Mouse (Mus musculus) intestine, embryonic 15.5 days (tissue): ENCODE measurements around the gene Adam17. TPM values are rescaled to one million over a fixed set of nuclear protein-coding genes. Genes with fewer than 3 reads are reported as not detected.

Experiments
- ATAC-seq: fragments of 200-750 bp; cut with Nextera tagmentation; 2 replicates; pipeline ENCODE4 v1.8.0; 2017; ENCODE audit warnings: moderate TSS enrichment, moderate library complexity
- H3K27ac ChIP-seq: fragments of 300-500 bp; sonication (generic); 2 replicates; pipeline ENCODE4 v1.5.1; 2015; ENCODE audit warnings: mild to moderate bottlenecking, inconsistent platforms
- H3K27me3 ChIP-seq: fragments of 300-500 bp; sonication (generic); replicated peaks from 2 replicates; pipeline ENCODE4 v1.6.1; 2015; ENCODE audit warnings: inconsistent platforms
- H3K36me3 ChIP-seq: fragments of 300-500 bp; sonication (generic); 2 replicates; pipeline ENCODE4 v1.6.1; 2015; ENCODE audit warnings: inconsistent platforms
- H3K4me1 ChIP-seq: fragments of 300-500 bp; sonication (generic); replicated peaks from 2 replicates; pipeline ENCODE4 v1.6.1; 2015; ENCODE audit warnings: inconsistent platforms
- H3K4me2 ChIP-seq: fragments of 300-500 bp; sonication (generic); replicated peaks from 2 replicates; pipeline ENCODE4 v1.6.1; 2015; ENCODE audit warnings: mild to moderate bottlenecking, inconsistent platforms
- H3K4me3 ChIP-seq: fragments of 300-500 bp; sonication (generic); replicated peaks from 2 replicates; pipeline ENCODE4 v1.5.1; 2015; ENCODE audit warnings: inconsistent platforms
- H3K9ac ChIP-seq: fragments of 300-500 bp; sonication (generic); 2 replicates; pipeline ENCODE4 v1.6.1; 2015; ENCODE audit warnings: inconsistent platforms
- H3K9me3 ChIP-seq: fragments of 300-500 bp; sonication (generic); 2 replicates; pipeline ENCODE4 v1.6.1; 2016; ENCODE audit warnings: inconsistent platforms
- WGBS: fragments of 180-500 bp; shearing (Covaris S2); methylation state at CpG from one replicate; pipeline ENCODE4 v1.1.7; 2015; 5-methylcytosine and 5-hydroxymethylcytosine counted together
- polyA plus RNA-seq: library from polyadenylated mRNA; unstranded; fragments of >200 nt; fragmentation: Nextera tagmentation; extraction: Ambion mirVana; gene quantifications from 2 replicates; pipeline ENCODE4 v1.2.1, GENCODE M21; 2015

Adam17 gene
- polyA plus RNA-seq, 1 experiment from 2014 or later: 31.7 TPM

GRCm38 (mm10) chr12:21340674-21341073, 32.8 kb downstream of the Adam17 start:
- no peak for ATAC-seq

GRCm38 (mm10) chr12:21337171-21337570, 36.3 kb downstream of the Adam17 start:
- H3K4me2 ChIP-seq: no peak overlapping the region
- H3K9me3 ChIP-seq: no peaks in the 10 kb centered on the region
- 96% methylated on average over 5 of the region's 5 CpGs for WGBS
- peaks cover 19% of the 10 kb centered on the region; the same call in 1 of the 2 replicates for H3K36me3 ChIP-seq
- no peak overlapping the region for H3K27ac ChIP-seq
- ATAC-seq: no peak
- H3K4me1 ChIP-seq: no peaks in the 10 kb centered on the region
- no peak overlapping the region for H3K4me3 ChIP-seq
- no peak overlapping the region for H3K9ac ChIP-seq
- H3K27me3 ChIP-seq: no peaks in the 10 kb centered on the region

More at GRCm38 (mm10) chr12:21340674-21341073, 32.8 kb downstream of the Adam17 start:
- Histone ChIP-seq H3K9ac (no peak overlapping the region), H3K4me1 (no peaks in the 10 kb centered on the region), H3K36me3 (peaks cover 6% of the 10 kb centered on the region; the same call in 1 of the 2 replicates), H3K27me3 (no peaks in the 10 kb centered on the region), H3K4me2 (no peak overlapping the region), H3K4me3 (no peak overlapping the region), H3K9me3 (no peaks in the 10 kb centered on the region), H3K27ac (no peak overlapping the region)
- 93% methylated on average over 5 of the region's 5 CpGs for WGBS

GRCm38 (mm10) chr12:21335869-21336268, 37.6 kb downstream of the Adam17 start:
- no peak overlapping the region for H3K27ac ChIP-seq
- H3K9ac ChIP-seq: no peak overlapping the region
- H3K4me1 ChIP-seq: no peaks in the 10 kb centered on the region
- peaks cover 27% of the 10 kb centered on the region for H3K36me3 ChIP-seq
- WGBS: 80% methylated on average over 7 of the region's 7 CpGs
- ATAC-seq: no peak
- no peaks in the 10 kb centered on the region for H3K9me3 ChIP-seq
- no peaks in the 10 kb centered on the region for H3K27me3 ChIP-seq
- no peak overlapping the region for H3K4me2 ChIP-seq
- no peak overlapping the region for H3K4me3 ChIP-seq

GRCm38 (mm10) chr12:21333766-21334165, 39.7 kb downstream of the Adam17 start:
- Histone ChIP-seq H3K9me3 (no peaks in the 10 kb centered on the region), H3K9ac (no peak overlapping the region), H3K4me2 (no peak overlapping the region), H3K27ac (no peak overlapping the region), H3K4me3 (no peak overlapping the region), H3K36me3 (peaks cover 23% of the 10 kb centered on the region), H3K27me3 (no peaks in the 10 kb centered on the region), H3K4me1 (no peaks in the 10 kb centered on the region)
- WGBS: 91% methylated on average over 5 of the region's 5 CpGs
- ATAC-seq: no peak

- no peaks in the 10 kb centered on the region for H3K4me1 ChIP-seq
- no peak overlapping the region for H3K9ac ChIP-seq
- ATAC-seq: no peak
- H3K27me3 ChIP-seq: no peaks in the 10 kb centered on the region
- H3K36me3 ChIP-seq: peaks cover 24% of the 10 kb centered on the region
- H3K4me2 ChIP-seq: no peak overlapping the region
- H3K9me3 ChIP-seq: no peaks in the 10 kb centered on the region
- no peak overlapping the region for H3K27ac ChIP-seq
- 92% methylated on average over 7 of the region's 7 CpGs for whole genome bisulfite sequencing
- no peak overlapping the region for H3K4me3 ChIP-seq
These were observed 40.4 kb downstream of the Adam17 start for GRCm38 (mm10) chr12:21333021-21333420.

- no peak overlapping the region for H3K4me3 ChIP-seq
- H3K9ac ChIP-seq: no peak overlapping the region
- H3K36me3 ChIP-seq: peaks cover 28% of the 10 kb centered on the region
- 92% methylated on average over 6 of the region's 6 CpGs for WGBS
- no peaks in the 10 kb centered on the region for H3K4me1 ChIP-seq
- H3K27ac ChIP-seq: no peak overlapping the region
- no peaks in the 10 kb centered on the region for H3K27me3 ChIP-seq
- no peak for ATAC-seq
- no peaks in the 10 kb centered on the region for H3K9me3 ChIP-seq
- H3K4me2 ChIP-seq: no peak overlapping the region
These were observed 41.7 kb downstream of the Adam17 start for GRCm38 (mm10) chr12:21331711-21332110.

GRCm38 (mm10) chr12:21330961-21331576, 42.4 kb downstream of the Adam17 start:
- WGBS: 86% methylated on average over 10 of the region's 10 CpGs
- no peak overlapping the region for H3K4me2 ChIP-seq
- no peaks in the 10 kb centered on the region for H3K4me1 ChIP-seq
- no peak overlapping the region for H3K4me3 ChIP-seq
- no peaks in the 10 kb centered on the region for H3K9me3 ChIP-seq
- peaks cover 28% of the 10 kb centered on the region for H3K36me3 ChIP-seq
- no peak overlapping the region for H3K9ac ChIP-seq
- H3K27me3 ChIP-seq: no peaks in the 10 kb centered on the region
- no peak overlapping the region for H3K27ac ChIP-seq
- ATAC-seq: no peak

GRCm38 (mm10) chr12:21329661-21330400, 43.6 kb downstream of the Adam17 start:
- Histone ChIP-seq H3K9ac (no peak overlapping the region), H3K9me3 (no peaks in the 10 kb centered on the region), H3K4me2 (no peak overlapping the region), H3K27me3 (no peaks in the 10 kb centered on the region), H3K36me3 (peaks cover 25% of the 10 kb centered on the region), H3K4me3 (no peak overlapping the region), H3K4me1 (no peaks in the 10 kb centered on the region), H3K27ac (no peak overlapping the region)
- no peak for ATAC-seq
- 83% methylated on average over 9 of the region's 9 CpGs for WGBS

GRCm38 (mm10) chr12:21326325-21326724, 47.1 kb downstream of the Adam17 start:
- no peak overlapping the region for H3K9ac ChIP-seq

GRCm38 (mm10) chr12:21325266-21325665, 48.2 kb downstream of the Adam17 start:
- Histone ChIP-seq H3K27me3 (no peaks in the 10 kb centered on the region), H3K9ac (no peak overlapping the region), H3K4me1 (no peaks in the 10 kb centered on the region), H3K36me3 (peaks cover 14% of the 10 kb centered on the region), H3K27ac (no peak overlapping the region), H3K4me2 (no peak overlapping the region), H3K4me3 (no peak overlapping the region), H3K9me3 (no peaks in the 10 kb centered on the region)
- ATAC-seq: no peak
- WGBS: 86% methylated on average over 8 of the region's 8 CpGs

More at GRCm38 (mm10) chr12:21326325-21326724, 47.1 kb downstream of the Adam17 start:
- no peak overlapping the region for H3K4me2 ChIP-seq
- no peaks in the 10 kb centered on the region for H3K9me3 ChIP-seq
- H3K27me3 ChIP-seq: no peaks in the 10 kb centered on the region
- no peak overlapping the region for H3K27ac ChIP-seq
- no peaks in the 10 kb centered on the region for H3K4me1 ChIP-seq
- ATAC-seq: no peak
- WGBS: 98% methylated on average over 3 of the region's 3 CpGs
- peaks cover 14% of the 10 kb centered on the region for H3K36me3 ChIP-seq
- no peak overlapping the region for H3K4me3 ChIP-seq

- Histone ChIP-seq H3K9me3 (no peaks in the 10 kb centered on the region), H3K27ac (no peak overlapping the region), H3K4me1 (no peaks in the 10 kb centered on the region), H3K4me2 (no peak overlapping the region), H3K4me3 (no peak overlapping the region), H3K27me3 (no peaks in the 10 kb centered on the region), H3K9ac (no peak overlapping the region), H3K36me3 (peaks cover 11% of the 10 kb centered on the region)
- no peak for ATAC-seq
- 83% methylated on average over 5 of the region's 5 CpGs for WGBS
These were observed 49.3 kb downstream of the Adam17 start for GRCm38 (mm10) chr12:21324101-21324500.

GRCm38 (mm10) chr12:21322856-21323255, 50.6 kb downstream of the Adam17 start:
- no peak overlapping the region for H3K9ac ChIP-seq
- H3K4me1 ChIP-seq: no peaks in the 10 kb centered on the region
- WGBS: 87% methylated on average over 9 of the region's 9 CpGs
- no peak overlapping the region for H3K27ac ChIP-seq
- H3K9me3 ChIP-seq: no peaks in the 10 kb centered on the region
- no peak for ATAC-seq
- H3K4me3 ChIP-seq: no peak overlapping the region
- H3K36me3 ChIP-seq: peaks cover 9% of the 10 kb centered on the region
- H3K4me2 ChIP-seq: no peak overlapping the region
- no peaks in the 10 kb centered on the region for H3K27me3 ChIP-seq

GRCm38 (mm10) chr12:21322296-21322695, 51.1 kb downstream of the Adam17 start:
- Histone ChIP-seq H3K4me2 (no peak overlapping the region), H3K4me1 (0 out of 2 replicates have a peak, but pooled peaks cover under 1% of the 10 kb centered on the region), H3K36me3 (peaks cover 6% of the 10 kb centered on the region), H3K27me3 (no peaks in the 10 kb centered on the region), H3K27ac (no peak overlapping the region), H3K4me3 (no peak overlapping the region), H3K9me3 (no peaks in the 10 kb centered on the region), H3K9ac (no peak overlapping the region)
- ATAC-seq: no peak
- WGBS: 81% methylated on average over 4 of the region's 4 CpGs
